Mouse (Mus musculus) midbrain, embryonic 11.5 days (tissue): ENCODE results near the gene Ptk7. TPM values are rescaled to one million over a fixed set of nuclear protein-coding genes. Genes with fewer than 3 reads are reported as not detected.

Experiments
- ATAC-seq: fragments of 200-750 bp; cut with Nextera tagmentation; 2 replicates; pipeline ENCODE4 v1.8.0; 2017; ENCODE audit warnings: moderate TSS enrichment, moderate library complexity; ENCODE audit not compliant: low FRiP score
- DNase-seq: peaks from one replicate; pipeline ENCODE4 v3.0.0; 2015; ENCODE audit warnings: low spot score; ENCODE audit errors: missing footprints
- H3K27ac ChIP-seq: fragments of 300-500 bp; sonication (generic); 2 replicates; pipeline ENCODE4 v1.5.1; 2014; ENCODE audit warnings: low read depth, low read length
- H3K27me3 ChIP-seq: fragments of 300-500 bp; sonication (generic); 2 replicates; pipeline ENCODE4 v1.6.1; 2014; ENCODE audit warnings: mild to moderate bottlenecking, low read length, moderate library complexity, mixed read lengths; ENCODE audit not compliant: control insufficient read depth, insufficient read depth
- H3K36me3 ChIP-seq: fragments of 300-500 bp; sonication (generic); 2 replicates; pipeline ENCODE4 v1.6.1; 2014; ENCODE audit warnings: mild to moderate bottlenecking, low read length, moderate library complexity, mixed read lengths; ENCODE audit not compliant: control insufficient read depth, insufficient read depth
- H3K4me1 ChIP-seq: fragments of 300-500 bp; sonication (generic); 2 replicates; pipeline ENCODE4 v1.6.1; 2014; ENCODE audit warnings: low read length; ENCODE audit not compliant: control insufficient read depth, insufficient read depth
- H3K4me2 ChIP-seq: fragments of 300-500 bp; sonication (generic); 2 replicates; pipeline ENCODE4 v1.6.1; 2014; ENCODE audit warnings: mild to moderate bottlenecking, moderate library complexity
- H3K4me3 ChIP-seq: fragments of 300-500 bp; sonication (generic); 2 replicates; pipeline ENCODE4 v1.5.1; 2014; ENCODE audit warnings: low read depth, low read length
- H3K9ac ChIP-seq: fragments of 300-500 bp; sonication (generic); 2 replicates; pipeline ENCODE4 v1.6.1; 2014; ENCODE audit warnings: low read length
- H3K9me3 ChIP-seq: fragments of 300-500 bp; sonication (generic); 2 replicates; pipeline ENCODE4 v1.6.1; 2016; ENCODE audit warnings: low read length; ENCODE audit not compliant: control insufficient read depth
- WGBS: fragments of 180-500 bp; shearing (Covaris S2); extraction: QIAGEN DNeasy Blood & Tissue Kit; methylation state at CpG from one replicate; pipeline ENCODE4 v1.1.7; 2014; 5-methylcytosine and 5-hydroxymethylcytosine counted together
- polyA plus RNA-seq: library from polyadenylated mRNA; unstranded; fragments of >200 nt; fragmentation: Nextera tagmentation; extraction: Ambion mirVana; gene quantifications from 2 replicates; pipeline ENCODE4 v1.2.1, GENCODE M21; 2014

The Ptk7 gene
- polyA plus RNA-seq, 1 experiment from 2014 or later = 19.5 TPM

DNA sequence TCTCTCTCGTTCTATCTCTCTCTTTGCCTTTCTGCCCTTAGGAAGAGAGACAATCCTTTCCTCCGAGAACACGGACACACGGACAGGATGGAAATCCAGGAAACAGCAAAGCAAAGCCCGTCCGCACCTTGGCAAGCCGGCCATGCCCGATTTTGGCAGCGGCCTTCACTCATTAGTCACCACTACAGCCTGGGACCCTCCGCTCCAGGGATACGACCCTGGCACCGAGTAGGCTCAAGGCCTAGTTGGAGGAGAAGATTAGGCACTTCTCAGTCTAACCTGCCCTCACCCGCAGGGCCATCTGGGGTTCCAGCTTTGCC is 873 bp downstream of the Ptk7 start:
- ATAC-seq (peak; percentile 15), DNase-seq (no peak)
- H3K27me3 ChIP-seq = no peaks in the 10 kb centered on the region
- 0% methylated on average over 13 of the region's 13 CpGs for WGBS
- peaks cover 31% of the 10 kb centered on the region for H3K4me1 ChIP-seq
- peaks cover 8% of the 10 kb centered on the region for H3K36me3 ChIP-seq
- no peaks in the 10 kb centered on the region for H3K9me3 ChIP-seq
- no peak overlapping the region; the same call in 1 of the 2 replicates for H3K27ac ChIP-seq
- peak overlapping the region; percentile 77 for H3K4me2 ChIP-seq
- peak overlapping the region; percentile 93 for H3K4me3 ChIP-seq
- H3K9ac ChIP-seq = peak overlapping the region; percentile 94

DNA sequence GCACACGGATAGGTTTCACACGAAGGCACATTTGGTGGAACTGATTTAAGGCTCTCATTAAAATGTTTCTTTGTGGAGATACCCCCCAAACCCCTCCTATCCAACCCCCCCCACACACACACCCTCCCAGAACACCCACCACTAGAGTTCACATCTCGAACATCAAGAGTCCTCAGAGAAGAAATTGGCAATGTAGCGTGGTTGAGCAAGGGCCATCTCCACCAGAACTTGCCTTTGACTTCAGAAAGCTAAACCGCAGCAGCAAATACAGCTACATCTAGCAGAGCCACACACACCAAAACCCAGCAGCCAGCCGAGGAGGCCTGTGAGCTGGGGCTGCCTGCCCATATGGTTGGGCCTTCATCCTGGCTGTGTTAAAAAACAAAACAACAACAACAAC is 1.9 kb downstream of the Ptk7 start:
- Histone ChIP-seq H3K4me3 (peak overlapping the region; percentile 93; the same call in 1 of the 2 replicates), H3K27me3 (no peaks in the 10 kb centered on the region), H3K9me3 (no peaks in the 10 kb centered on the region), H3K4me2 (peak overlapping the region; percentile 77), H3K27ac (no peak overlapping the region), H3K9ac (peak overlapping the region; percentile 94), H3K4me1 (peaks cover 31% of the 10 kb centered on the region), H3K36me3 (peaks cover 6% of the 10 kb centered on the region; the same call in 1 of the 2 replicates)
- WGBS = 73% methylated on average over 6 of the region's 6 CpGs
- no peak for ATAC-seq
- DNase-seq = no peak

DNA sequence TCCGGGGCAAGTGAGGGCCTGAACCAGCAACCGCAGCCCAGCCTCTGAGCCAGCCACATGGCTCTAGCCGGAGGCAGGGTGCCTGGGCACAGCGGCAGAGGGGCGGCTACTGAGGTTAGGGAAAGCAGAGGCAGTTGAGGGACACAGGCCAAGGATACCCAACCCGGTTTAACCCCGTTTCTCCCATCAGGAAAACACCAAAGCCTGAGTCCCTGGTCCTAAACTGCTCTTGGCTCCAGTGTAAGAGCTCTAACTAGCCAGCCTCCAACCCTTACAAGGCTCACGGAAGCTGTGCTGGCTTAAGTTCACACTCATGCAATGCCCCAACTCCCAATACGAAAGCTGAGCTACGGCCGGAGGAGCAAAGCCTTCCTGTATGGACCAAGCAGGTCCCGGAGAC is 4.7 kb downstream of the Ptk7 start:
- H3K9me3 ChIP-seq = no peaks in the 10 kb centered on the region
- ATAC-seq (no peak), DNase-seq (no peak)
- peaks cover 26% of the 10 kb centered on the region for H3K4me1 ChIP-seq
- H3K27ac ChIP-seq = no peak overlapping the region
- peaks cover 3% of the 10 kb centered on the region; the same call in 1 of the 2 replicates for H3K36me3 ChIP-seq
- 73% methylated on average over 12 of the region's 12 CpGs for WGBS
- no peaks in the 10 kb centered on the region for H3K27me3 ChIP-seq
- no peak overlapping the region for H3K4me3 ChIP-seq
- H3K4me2 ChIP-seq = no peak overlapping the region
- H3K9ac ChIP-seq = no peak overlapping the region

DNA sequence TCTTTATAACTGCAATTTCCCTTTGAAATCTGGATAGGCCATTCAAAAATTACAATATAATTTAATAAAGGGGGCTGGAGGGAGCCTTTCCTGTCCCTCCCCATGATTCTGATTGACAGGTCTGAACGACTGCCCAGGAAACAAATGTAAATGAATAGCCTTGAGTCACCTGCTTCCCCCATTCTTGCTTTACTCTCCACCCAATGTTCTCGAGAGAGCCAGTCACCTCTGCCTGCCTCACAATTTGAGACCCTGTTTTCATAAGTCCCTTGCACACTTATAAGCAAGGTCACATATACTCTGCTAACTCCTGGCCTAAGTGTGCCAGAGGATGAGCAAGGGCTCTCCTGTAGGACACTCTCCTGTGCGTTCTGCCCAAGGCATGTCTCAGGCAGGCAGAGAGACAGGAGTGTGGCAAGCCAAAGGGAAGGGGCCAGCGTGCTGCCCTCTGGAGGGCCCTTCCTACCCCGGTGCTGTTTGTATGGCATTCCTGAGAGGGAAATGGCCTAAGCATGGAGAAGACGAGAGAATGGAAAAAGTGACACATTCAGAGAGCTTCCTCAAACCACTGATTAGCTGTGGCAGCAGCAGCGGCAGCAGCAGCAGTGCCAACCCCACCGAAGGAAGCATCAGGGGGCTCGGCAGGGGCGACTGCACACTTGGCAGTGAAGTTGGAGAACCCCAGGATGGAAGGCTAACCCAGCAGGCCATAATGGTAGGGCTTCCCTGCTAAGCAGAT is 5.3 kb downstream of the Ptk7 start:
- H3K4me3 ChIP-seq = no peak overlapping the region
- H3K9me3 ChIP-seq = no peaks in the 10 kb centered on the region
- H3K9ac ChIP-seq = no peak overlapping the region; the same call in 1 of the 2 replicates
- DNase-seq (no peak), ATAC-seq (no peak)
- peaks cover 30% of the 10 kb centered on the region for H3K4me1 ChIP-seq
- WGBS = 43% methylated on average over 10 of the region's 10 CpGs
- H3K4me2 ChIP-seq = no peak overlapping the region
- peaks cover 3% of the 10 kb centered on the region; the same call in 1 of the 2 replicates for H3K36me3 ChIP-seq
- H3K27ac ChIP-seq = no peak overlapping the region
- H3K27me3 ChIP-seq = no peaks in the 10 kb centered on the region

DNA sequence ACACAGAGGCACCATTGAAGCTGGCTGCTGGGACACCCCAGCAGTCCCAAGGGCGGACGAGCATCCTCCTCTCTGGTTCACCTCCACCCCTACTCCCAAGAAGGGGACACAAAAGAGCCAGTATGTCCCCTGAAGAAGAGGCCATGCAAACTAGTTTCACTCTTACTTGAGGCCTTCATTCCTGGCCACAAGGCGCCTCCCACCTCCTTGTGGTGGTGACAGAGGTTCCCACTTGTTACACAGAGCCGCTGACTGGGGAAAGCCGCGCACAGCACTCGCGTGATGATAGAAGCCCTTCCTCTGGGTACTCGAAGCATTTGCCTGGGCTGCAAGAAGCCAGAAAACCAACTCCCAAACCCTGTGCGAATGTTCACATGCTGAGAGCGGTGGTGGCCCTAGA is 7.0 kb downstream of the Ptk7 start:
- ATAC-seq = no peak
- no peak overlapping the region for H3K9ac ChIP-seq
- 86% methylated on average over 11 of the region's 11 CpGs for WGBS

DNA sequence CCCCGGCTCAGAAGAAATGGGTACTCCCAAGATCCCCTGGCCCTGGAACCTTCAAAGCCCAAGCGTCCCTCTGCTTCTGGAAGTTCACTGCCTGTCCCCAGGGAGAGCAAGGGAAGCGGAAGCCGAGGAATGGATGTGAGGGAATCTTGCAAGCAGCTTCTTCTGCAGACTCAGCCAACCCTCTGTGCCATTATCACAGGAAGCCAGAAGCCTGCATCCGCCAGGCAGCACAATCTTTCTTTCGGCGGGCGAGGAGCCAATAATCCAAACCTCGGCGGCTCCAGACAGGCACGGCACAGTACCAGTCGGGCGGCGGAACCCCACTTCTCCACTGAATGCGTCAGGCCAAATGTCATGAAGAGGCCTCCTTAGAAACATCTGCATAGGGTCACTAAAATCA is 8.0 kb downstream of the Ptk7 start:
- Histone ChIP-seq H3K36me3 (no peaks in the 10 kb centered on the region), H3K4me1 (peaks cover 38% of the 10 kb centered on the region), H3K9ac (no peak overlapping the region), H3K27ac (no peak overlapping the region), H3K4me2 (no peak overlapping the region), H3K27me3 (no peaks in the 10 kb centered on the region), H3K4me3 (no peak overlapping the region), H3K9me3 (no peaks in the 10 kb centered on the region)
- no peak for DNase-seq
- no peak for ATAC-seq
- WGBS = 76% methylated on average over 15 of the region's 15 CpGs

More for the DNA sequence above, 7.0 kb downstream of the Ptk7 start:
- Histone ChIP-seq H3K4me3 (no peak overlapping the region), H3K9me3 (no peaks in the 10 kb centered on the region), H3K4me2 (no peak overlapping the region), H3K27me3 (no peaks in the 10 kb centered on the region), H3K27ac (no peak overlapping the region), H3K36me3 (peaks cover 2% of the 10 kb centered on the region; the same call in 1 of the 2 replicates), H3K4me1 (peaks cover 38% of the 10 kb centered on the region)
- no peak for DNase-seq

DNA sequence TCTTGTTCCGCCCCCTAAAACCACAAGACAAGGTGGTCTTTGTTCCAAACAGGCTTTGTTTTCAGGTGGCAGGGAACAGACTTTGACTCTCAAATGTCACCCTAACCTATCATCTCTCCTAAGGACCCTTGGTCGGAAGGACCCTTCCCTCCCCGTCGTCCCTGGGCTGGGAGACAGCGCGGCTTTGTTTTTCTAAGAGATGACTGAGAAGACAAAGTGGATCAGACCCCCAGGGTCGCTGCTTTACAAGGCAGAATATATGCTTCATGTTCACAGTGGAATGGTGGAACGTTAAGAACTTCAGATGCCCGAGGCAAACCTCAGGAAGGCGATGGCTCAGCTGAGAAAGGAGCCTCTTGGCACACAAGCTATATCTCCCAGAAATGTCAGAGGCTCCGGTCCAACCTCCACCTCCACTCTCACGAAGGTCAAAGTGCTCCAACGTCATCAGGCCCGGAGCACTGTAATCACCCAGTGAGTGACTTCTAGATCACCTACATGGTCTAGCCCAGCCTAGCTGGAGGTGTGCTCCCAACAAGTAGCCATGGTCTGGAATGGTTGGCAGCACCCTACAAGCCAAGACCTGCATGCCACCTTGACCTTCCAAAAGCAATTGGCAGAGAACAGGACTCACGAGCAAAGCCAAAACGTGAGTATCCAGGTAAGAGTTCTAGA is 9.5 kb downstream of the Ptk7 start:
- Histone ChIP-seq H3K27ac (peak overlapping the region; percentile 82), H3K4me2 (peak overlapping the region; percentile 38), H3K4me3 (no peak overlapping the region), H3K27me3 (no peaks in the 10 kb centered on the region), H3K9me3 (no peaks in the 10 kb centered on the region), H3K4me1 (peaks cover 38% of the 10 kb centered on the region), H3K36me3 (no peaks in the 10 kb centered on the region), H3K9ac (peak overlapping the region; percentile 72)
- WGBS = 32% methylated on average over 16 of the region's 16 CpGs
- DNase-seq = peak; percentile 95
- 0 out of 2 replicates have a peak, but pooled peaks have one; percentile 5 for ATAC-seq

DNA sequence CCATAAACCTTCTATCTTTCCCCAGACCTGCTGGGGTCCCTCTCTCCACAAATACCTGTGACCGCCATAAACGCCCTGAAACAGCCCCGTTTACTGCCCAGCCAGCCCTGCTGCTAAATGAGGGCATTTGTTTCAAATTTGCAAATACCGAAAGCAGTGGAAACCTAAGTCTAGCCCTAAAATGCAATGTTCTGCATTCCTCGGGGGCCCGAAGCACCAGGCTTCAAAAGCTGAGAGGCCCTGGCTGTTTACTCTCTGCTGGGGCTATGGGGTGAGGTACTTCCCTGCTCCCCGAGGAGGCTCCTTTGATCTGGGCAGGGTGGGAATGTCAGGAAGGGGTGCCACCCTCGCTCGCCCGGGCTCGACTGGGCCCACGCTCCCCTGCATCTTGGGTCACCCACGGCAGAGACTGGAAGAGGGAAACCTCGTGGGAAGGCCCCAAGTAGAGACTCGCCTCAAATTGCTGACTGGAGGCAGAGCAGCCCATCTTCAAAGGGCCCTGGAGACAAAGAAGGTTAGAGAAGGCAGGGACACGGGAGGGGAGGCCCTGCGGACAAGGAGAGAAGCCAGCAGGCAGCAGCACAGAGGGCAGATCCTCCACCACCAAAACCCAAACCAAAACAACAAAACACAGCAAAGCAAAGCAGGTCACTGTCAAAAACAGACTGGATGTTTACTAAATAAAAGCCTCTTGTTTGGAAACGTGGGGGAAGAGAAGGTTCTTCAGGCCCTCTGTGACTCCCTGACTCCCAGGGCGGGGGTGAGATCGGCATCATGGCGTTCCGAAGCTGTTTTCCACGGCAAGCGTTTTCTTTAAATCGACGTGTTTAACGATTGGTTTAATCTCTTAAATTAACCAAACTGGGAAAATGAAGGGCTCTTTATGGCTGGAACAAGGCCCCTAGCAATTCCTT is 10.3 kb downstream of the Ptk7 start:
- Histone ChIP-seq H3K36me3 (no peaks in the 10 kb centered on the region), H3K27ac (peak overlapping the region; percentile 82), H3K4me2 (peak overlapping the region; percentile 38), H3K27me3 (no peaks in the 10 kb centered on the region), H3K9ac (peak overlapping the region; percentile 72), H3K4me3 (peak overlapping the region; percentile 6; the same call in 1 of the 2 replicates), H3K9me3 (no peaks in the 10 kb centered on the region), H3K4me1 (peaks cover 33% of the 10 kb centered on the region)
- 4% methylated on average over 27 of the region's 27 CpGs for WGBS
- DNase-seq = peak; percentile 97
- peak; percentile 72 for ATAC-seq
